Mouse (Mus musculus) left cerebral cortex, postnatal 36 days (tissue): ENCODE measurements around the gene Cnot6. TPM values are rescaled to one million over a fixed set of nuclear protein-coding genes. Genes with fewer than 3 reads are reported as not detected.

Source experiments
- DNase-seq, 2 experiments: peaks; one replicate each; pipeline ENCODE4 v3.0.0; 2021 to 2022; ENCODE audit warnings: low spot score in 2 of 2, mixed read lengths in 1 of 2
- intact Hi-C: fragments of 180-260 bp; cut with DNase I; formaldehyde crosslinking; loops from one replicate; pipeline ENCODE4 v1.15.1; 2025
- total RNA-seq, 2 experiments: library from RNA; stranded (reverse); gene quantifications; 2 replicates each; pipeline ENCODE4 v1.2.3; 2021

Cnot6 gene
- total RNA-seq, 2 experiments from 2014 or later, result 44.3 to 55.0 TPM

GRCm38 (mm10) chr11:49624156-49624555 is 88.4 kb downstream of the Cnot6 start:
- intact Hi-C loops, result no loop called here

GRCm38 (mm10) chr11:49621953-49622352 is 90.6 kb downstream of the Cnot6 start:
- intact Hi-C loops, result no loop called here
- DNase-seq, result no peak

More at GRCm38 (mm10) chr11:49624156-49624555, 88.4 kb downstream of the Cnot6 start:
- no peak for DNase-seq

Other genes with a start within 250 kb of the Cnot6 start
- gene Olfr1386, start 247.7 kb downstream of the Cnot6 start, total RNA-seq, result not detected
- gene Olfr1385, start 223.7 kb downstream of the Cnot6 start, total RNA-seq, result under 1 TPM in 1 of 2 experiments, not detected in 1; 0.11 TPM
- gene Olfr1384, start 206.0 kb downstream of the Cnot6 start, total RNA-seq, result not detected
- gene Olfr1383, start 193.1 kb downstream of the Cnot6 start, total RNA-seq, result not detected
- gene Olfr1382, start 184.5 kb downstream of the Cnot6 start, total RNA-seq, result not detected
- not detected for gene Olfr1381, start 169.3 kb downstream of the Cnot6 start, total RNA-seq
- gene Olfr1380, start 155.8 kb downstream of the Cnot6 start, total RNA-seq, result not detected
- 1 to 10 TPM; 2.2 to 2.5 TPM for gene Flt4, start 103.5 kb downstream of the Cnot6 start, total RNA-seq
- under 1 TPM in 1 of 2 experiments, not detected in 1; 0.99 TPM for gene Scgb3a1, start 49.1 kb downstream of the Cnot6 start, total RNA-seq
- 1 to 10 TPM; 7.6 to 8.0 TPM for gene Gfpt2, start 81.5 kb upstream of the Cnot6 start, total RNA-seq
- gene Mapk9, start 134.0 kb upstream of the Cnot6 start, total RNA-seq, result 100 to 1,000 TPM; 215 to 223 TPM
- gene Rasgef1c, start 189.1 kb upstream of the Cnot6 start, total RNA-seq, result 10 to 100 TPM; 36.6 to 46.1 TPM